Mouse (Mus musculus) E14TG2a.4 (cell line): ENCODE results near the gene Ifrd2.

ENCODE experiments used
- H3K27me3 ChIP-seq: 2 replicates; pipeline ENCODE4 v1.6.1; 2014; ENCODE audit warnings: low read length, control low read depth; ENCODE audit not compliant: insufficient read depth
- H3K36me3 ChIP-seq: 2 replicates; pipeline ENCODE4 v1.6.1; 2014; ENCODE audit warnings: low read length, control low read depth; ENCODE audit not compliant: insufficient read depth
- H3K4me1 ChIP-seq: replicated peaks from 2 replicates; pipeline ENCODE4 v1.6.1; 2014; ENCODE audit warnings: low read depth, low read length, control low read depth
- H3K4me3 ChIP-seq: replicated peaks from 2 replicates; pipeline ENCODE4 v1.5.1; 2014; ENCODE audit warnings: mild to moderate bottlenecking, low read length
- H3K9me3 ChIP-seq: 2 replicates; pipeline ENCODE4 v1.6.1; 2014; ENCODE audit warnings: low read length, control low read depth
- CTCF ChIP-seq: conservative IDR thresholded peaks from 2 replicates; pipeline ENCODE4 v1.5.1; 2014; ENCODE audit warnings: low read length
- NANOG ChIP-seq: IDR thresholded peaks from 2 replicates; pipeline ENCODE4 v1.6.1; 2014; ENCODE audit warnings: borderline replicate concordance, low read length, mixed read lengths
- POU5F1 ChIP-seq: IDR thresholded peaks from 2 replicates; pipeline ENCODE4 v1.6.1; 2014; ENCODE audit warnings: low read length, borderline replicate concordance

The Ifrd2 gene

DNA sequence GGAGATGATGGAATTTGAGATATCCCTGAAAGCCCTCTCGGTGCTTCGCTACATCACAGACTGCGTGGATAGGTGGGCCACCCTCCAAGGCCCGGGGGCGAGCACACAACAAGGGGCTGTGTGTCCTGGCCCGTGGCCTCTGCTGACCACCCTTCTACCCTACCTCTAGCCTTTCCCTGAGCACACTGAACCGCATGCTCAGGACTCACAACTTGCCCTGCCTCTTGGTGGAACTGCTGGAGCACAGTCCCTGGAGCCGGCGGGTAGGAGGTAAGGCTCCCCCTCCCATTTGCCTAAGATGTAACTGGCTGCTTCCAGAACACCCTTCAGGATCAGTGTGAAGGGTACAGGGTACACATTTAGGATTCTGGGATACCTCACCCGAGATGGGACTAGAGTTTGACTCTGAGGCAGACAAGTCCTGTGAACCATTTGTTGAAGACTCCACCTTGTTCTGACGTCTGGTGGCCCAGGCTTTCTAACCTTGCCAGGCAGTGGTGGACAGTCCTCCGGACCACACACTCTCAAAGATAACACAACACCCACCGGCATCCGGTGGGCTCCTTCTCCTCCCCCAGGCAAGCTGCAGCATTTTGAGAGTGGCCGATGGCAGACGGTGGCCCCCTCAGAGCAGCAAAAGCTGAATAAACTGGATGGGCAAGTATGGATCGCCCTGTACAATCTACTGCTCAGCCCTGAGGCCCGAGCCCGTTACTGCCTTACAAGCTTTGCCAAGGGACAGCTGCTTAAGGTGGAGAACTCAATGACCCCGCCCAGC is 38.0 kb upstream of the Ifrd2 start:
- H3K4me1 ChIP-seq: peaks cover 80% of the 10 kb centered on the region
- TF ChIP-seq POU5F1 (no peak), NANOG (no peak)
- H3K27me3 ChIP-seq: peaks cover 64% of the 10 kb centered on the region
- no peak overlapping the region for H3K4me3 ChIP-seq
- peaks cover 10% of the 10 kb centered on the region for H3K36me3 ChIP-seq
- no peaks in the 10 kb centered on the region for H3K9me3 ChIP-seq

- Histone ChIP-seq H3K4me1 (peaks cover 78% of the 10 kb centered on the region), H3K27me3 (peaks cover 64% of the 10 kb centered on the region), H3K9me3 (no peaks in the 10 kb centered on the region), H3K36me3 (no peaks in the 10 kb centered on the region), H3K4me3 (peak overlapping the region; percentile 75)
- TF ChIP-seq POU5F1: no peak; the same call in 1 of the 2 replicates
- TF ChIP-seq NANOG: no peak
- no peak for TF ChIP-seq CTCF
Measured at GRCm38 (mm10) chr9:107550491-107551116, 36.8 kb upstream of the Ifrd2 start.

GRCm38 (mm10) chr9:107551117-107551889 is 36.1 kb upstream of the Ifrd2 start, which contains the start of gene Rassf1:
TSS of gene Rassf1 (plus strand) at chr9:107551555.
- Histone ChIP-seq H3K4me3 (peak within 1 kb of the TSS; percentile 75), H3K36me3 (peaks cover under 1% of the 10 kb centered on the region; the same call in 1 of the 2 replicates), H3K4me1 (peaks cover 82% of the 10 kb centered on the region), H3K27me3 (peaks cover 64% of the 10 kb centered on the region), H3K9me3 (no peaks in the 10 kb centered on the region)
- TF ChIP-seq CTCF: no peak
- no peak for TF ChIP-seq POU5F1
- TF ChIP-seq NANOG: no peak

DNA sequence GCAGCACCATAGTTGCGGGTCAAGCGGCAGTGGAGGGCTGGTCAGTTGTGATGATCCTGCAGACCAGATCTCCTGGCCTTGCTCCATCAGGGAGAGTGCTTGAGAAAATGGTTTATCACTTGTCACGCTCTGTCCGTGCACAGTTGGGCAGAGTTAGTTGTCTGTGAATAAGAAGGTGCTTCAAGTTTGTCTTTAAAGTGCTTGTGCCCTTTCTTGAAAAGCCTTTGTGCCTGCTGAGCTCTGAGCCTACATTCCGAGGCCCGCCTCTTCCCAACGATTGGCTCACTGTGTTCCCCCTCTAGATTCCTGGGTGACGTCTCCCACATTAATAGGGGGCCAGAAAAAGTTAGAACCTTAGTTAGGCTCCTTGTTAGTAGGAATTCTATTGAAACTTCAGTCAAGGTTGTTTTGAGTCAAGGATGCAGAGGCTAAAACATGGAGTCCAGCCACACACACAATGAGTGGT is 35.5 kb upstream of the Ifrd2 start:
- peaks cover 64% of the 10 kb centered on the region for H3K27me3 ChIP-seq
- TF ChIP-seq CTCF (no peak), POU5F1 (no peak), NANOG (no peak)
- no peaks in the 10 kb centered on the region for H3K9me3 ChIP-seq

GRCm38 (mm10) chr9:107552690-107553393 is 34.6 kb upstream of the Ifrd2 start:
- H3K9me3 ChIP-seq: no peaks in the 10 kb centered on the region
- peaks cover 58% of the 10 kb centered on the region for H3K27me3 ChIP-seq
- peaks cover 15% of the 10 kb centered on the region for H3K36me3 ChIP-seq
- peak overlapping the region; percentile 87 for H3K4me3 ChIP-seq
- TF ChIP-seq POU5F1: no peak
- H3K4me1 ChIP-seq: peaks cover 77% of the 10 kb centered on the region

More for the DNA sequence above, 35.5 kb upstream of the Ifrd2 start:
- Histone ChIP-seq H3K36me3 (peaks cover 6% of the 10 kb centered on the region), H3K4me3 (peak overlapping the region; percentile 75), H3K4me1 (peaks cover 81% of the 10 kb centered on the region)

DNA sequence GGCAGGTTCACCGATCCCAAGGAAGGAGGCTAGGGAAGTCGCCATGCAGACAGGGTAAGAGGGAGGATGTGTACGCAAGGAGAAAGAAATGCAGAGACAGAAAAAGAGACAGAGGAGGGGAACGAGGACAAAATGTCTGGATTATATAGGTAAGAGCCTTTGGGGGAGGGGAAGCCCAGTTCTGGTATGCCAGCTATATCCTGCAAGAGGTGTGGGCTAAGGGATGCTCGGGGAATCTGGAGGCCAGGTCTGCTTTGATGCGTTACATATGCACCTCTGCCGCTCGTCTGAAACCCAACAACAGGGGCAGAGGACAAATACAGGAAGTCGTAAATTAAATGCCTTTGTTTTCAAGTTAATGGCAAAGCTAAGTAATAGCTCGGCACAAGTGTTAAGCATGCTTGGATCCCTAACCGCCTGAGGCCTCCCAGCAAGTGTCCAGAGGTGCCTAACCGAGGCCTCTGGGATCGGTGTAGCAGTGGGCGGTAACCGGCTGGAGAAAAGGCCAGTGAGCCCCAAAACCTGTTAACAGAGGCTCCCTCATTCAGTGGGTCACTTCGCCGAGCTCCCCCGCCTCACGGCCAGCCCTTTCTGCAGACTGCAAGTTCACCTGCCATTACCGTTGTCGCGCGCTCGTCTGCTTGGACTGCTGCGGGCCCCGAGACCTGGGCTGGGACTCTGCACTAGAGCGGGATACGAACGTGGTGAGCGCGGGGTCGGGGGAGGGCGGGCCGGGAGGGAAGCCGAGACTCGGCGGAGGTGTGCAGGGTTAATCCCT is 33.7 kb upstream of the Ifrd2 start:
- Histone ChIP-seq H3K36me3 (peaks cover 24% of the 10 kb centered on the region), H3K4me1 (peaks cover 75% of the 10 kb centered on the region), H3K9me3 (no peaks in the 10 kb centered on the region), H3K4me3 (peak overlapping the region; percentile 87), H3K27me3 (peaks cover 49% of the 10 kb centered on the region)
- no peak for TF ChIP-seq POU5F1
- TF ChIP-seq NANOG: no peak
- TF ChIP-seq CTCF: no peak

DNA sequence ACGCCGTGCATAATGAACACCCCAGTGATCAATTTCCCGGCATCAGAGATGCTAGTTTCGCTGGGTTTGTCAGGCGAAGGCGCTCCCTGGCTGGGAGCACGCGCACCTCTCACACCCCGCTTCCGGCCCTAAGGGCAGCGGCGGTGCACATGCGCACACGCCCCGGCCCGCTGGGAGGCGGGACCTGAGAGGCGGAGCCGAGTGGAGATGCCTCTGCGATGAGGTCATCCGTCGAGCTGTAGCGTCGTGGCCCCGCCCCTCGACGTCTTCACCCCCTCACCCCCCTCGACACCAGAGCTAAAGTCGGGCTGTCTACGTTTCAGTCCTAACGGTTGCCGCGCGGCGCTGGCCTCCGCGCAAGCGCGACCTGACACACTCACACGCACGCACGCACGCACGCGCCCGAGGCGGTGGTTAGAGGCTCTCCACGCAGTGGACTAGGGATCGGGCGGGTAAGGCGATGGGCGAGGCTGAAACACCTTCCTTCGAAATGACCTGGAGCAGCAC is 33.1 kb upstream of the Ifrd2 start:
- TF ChIP-seq CTCF (no peak), POU5F1 (no peak), NANOG (no peak)
- peaks cover 31% of the 10 kb centered on the region for H3K36me3 ChIP-seq
- H3K9me3 ChIP-seq: no peaks in the 10 kb centered on the region
- peak overlapping the region; percentile 87 for H3K4me3 ChIP-seq
- peaks cover 43% of the 10 kb centered on the region for H3K27me3 ChIP-seq
- H3K4me1 ChIP-seq: peaks cover 69% of the 10 kb centered on the region
